Mouse (Mus musculus) midbrain, embryonic 15.5 days (tissue): ENCODE data around the gene Pam16. TPM values are rescaled to one million over a fixed set of nuclear protein-coding genes. Genes with fewer than 3 reads are reported as not detected.
"Not testable (repeated sequence)": the region's sequence is repeated elsewhere in the genome, so short reads cannot be mapped to it uniquely, and the experiment has no call there.

Experiments used
- ATAC-seq: fragments of 200-750 bp; cut with Nextera tagmentation; replicated peaks from 2 replicates; pipeline ENCODE4 v1.8.0; 2017; ENCODE audit warnings: moderate TSS enrichment
- H3K27ac ChIP-seq: fragments of 300-500 bp; sonication (generic); 2 replicates; pipeline ENCODE4 v1.5.1; 2015; ENCODE audit warnings: mild to moderate bottlenecking, inconsistent platforms
- H3K27me3 ChIP-seq: fragments of 300-500 bp; sonication (generic); replicated peaks from 2 replicates; pipeline ENCODE4 v1.6.1; 2015; ENCODE audit warnings: inconsistent platforms
- H3K36me3 ChIP-seq: fragments of 300-500 bp; sonication (generic); replicated peaks from 2 replicates; pipeline ENCODE4 v1.6.1; 2015; ENCODE audit warnings: inconsistent platforms
- H3K4me1 ChIP-seq: fragments of 300-500 bp; sonication (generic); 2 replicates; pipeline ENCODE4 v1.6.1; 2015; ENCODE audit warnings: inconsistent platforms
- H3K4me2 ChIP-seq: fragments of 300-500 bp; sonication (generic); 2 replicates; pipeline ENCODE4 v1.6.1; 2015; ENCODE audit warnings: inconsistent platforms, mild to moderate bottlenecking, moderate library complexity
- H3K4me3 ChIP-seq: fragments of 300-500 bp; sonication (generic); 2 replicates; pipeline ENCODE4 v1.5.1; 2015; ENCODE audit warnings: mild to moderate bottlenecking, inconsistent platforms
- H3K9ac ChIP-seq: fragments of 300-500 bp; sonication (generic); 2 replicates; pipeline ENCODE4 v1.6.1; 2015; ENCODE audit warnings: mild to moderate bottlenecking, inconsistent platforms
- H3K9me3 ChIP-seq: fragments of 300-500 bp; sonication (generic); 2 replicates; pipeline ENCODE4 v1.6.1; 2016; ENCODE audit warnings: inconsistent platforms
- WGBS: fragments of 180-500 bp; shearing (Covaris S2); methylation state at CpG from one replicate; pipeline ENCODE4 v1.1.7; 2015; ENCODE audit warnings: mixed read lengths; 5-methylcytosine and 5-hydroxymethylcytosine counted together
- polyA plus RNA-seq: library from polyadenylated mRNA; unstranded; fragments of >200 nt; fragmentation: Nextera tagmentation; extraction: Ambion mirVana; gene quantifications from 2 replicates; pipeline ENCODE4 v1.2.1, GENCODE M21; 2015

Gene Pam16
- polyA plus RNA-seq, 1 experiment from 2014 or later: 154 TPM

DNA sequence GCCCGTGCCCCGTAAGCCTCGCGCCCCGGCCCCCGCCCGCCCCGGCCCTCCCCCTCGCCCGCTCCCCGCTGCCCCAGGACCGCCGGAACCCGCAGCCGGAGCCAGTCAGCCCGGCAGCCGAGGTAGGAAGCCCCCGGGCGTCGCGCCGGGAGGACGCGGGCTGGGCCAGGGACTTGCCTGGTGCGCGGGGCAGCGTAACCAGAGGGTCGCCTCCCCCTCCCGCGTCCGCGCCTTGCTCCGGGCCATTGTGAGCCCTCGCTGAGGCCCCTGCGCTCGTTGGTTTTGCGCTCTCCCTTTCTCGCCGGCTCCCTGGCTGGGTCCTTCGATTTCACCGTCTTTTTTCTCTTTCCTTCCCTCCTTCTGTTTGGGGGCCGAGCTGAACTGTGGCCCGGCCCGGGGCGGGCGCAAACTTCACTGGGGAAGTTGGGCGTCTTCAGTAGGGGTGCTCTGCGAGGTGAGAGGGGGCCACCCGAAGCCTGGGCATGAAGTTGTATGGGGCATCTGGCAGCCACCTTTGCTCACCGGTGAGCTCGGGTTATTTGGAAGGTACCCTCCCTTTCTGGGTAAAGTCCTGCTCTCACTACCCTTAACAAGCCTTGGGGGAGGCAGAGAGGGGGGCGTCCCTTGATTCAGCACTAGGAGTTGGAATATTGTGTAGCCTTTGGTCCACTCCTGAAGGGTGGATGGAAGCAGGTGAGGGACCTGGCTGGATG lies 29.8 kb downstream of the Pam16 start:
- peaks cover 60% of the 10 kb centered on the region for H3K4me1 ChIP-seq
- H3K4me3 ChIP-seq: peak overlapping the region; percentile 88
- no peaks in the 10 kb centered on the region for H3K9me3 ChIP-seq
- peak; percentile 55 for ATAC-seq
- H3K4me2 ChIP-seq: peak overlapping the region; percentile 91
- H3K27ac ChIP-seq: peak overlapping the region; percentile 93
- H3K27me3 ChIP-seq: no peaks in the 10 kb centered on the region
- H3K9ac ChIP-seq: peak overlapping the region; percentile 88
- H3K36me3 ChIP-seq: no peaks in the 10 kb centered on the region
- under 1% methylated on average over 51 of the region's 52 CpGs for WGBS

DNA sequence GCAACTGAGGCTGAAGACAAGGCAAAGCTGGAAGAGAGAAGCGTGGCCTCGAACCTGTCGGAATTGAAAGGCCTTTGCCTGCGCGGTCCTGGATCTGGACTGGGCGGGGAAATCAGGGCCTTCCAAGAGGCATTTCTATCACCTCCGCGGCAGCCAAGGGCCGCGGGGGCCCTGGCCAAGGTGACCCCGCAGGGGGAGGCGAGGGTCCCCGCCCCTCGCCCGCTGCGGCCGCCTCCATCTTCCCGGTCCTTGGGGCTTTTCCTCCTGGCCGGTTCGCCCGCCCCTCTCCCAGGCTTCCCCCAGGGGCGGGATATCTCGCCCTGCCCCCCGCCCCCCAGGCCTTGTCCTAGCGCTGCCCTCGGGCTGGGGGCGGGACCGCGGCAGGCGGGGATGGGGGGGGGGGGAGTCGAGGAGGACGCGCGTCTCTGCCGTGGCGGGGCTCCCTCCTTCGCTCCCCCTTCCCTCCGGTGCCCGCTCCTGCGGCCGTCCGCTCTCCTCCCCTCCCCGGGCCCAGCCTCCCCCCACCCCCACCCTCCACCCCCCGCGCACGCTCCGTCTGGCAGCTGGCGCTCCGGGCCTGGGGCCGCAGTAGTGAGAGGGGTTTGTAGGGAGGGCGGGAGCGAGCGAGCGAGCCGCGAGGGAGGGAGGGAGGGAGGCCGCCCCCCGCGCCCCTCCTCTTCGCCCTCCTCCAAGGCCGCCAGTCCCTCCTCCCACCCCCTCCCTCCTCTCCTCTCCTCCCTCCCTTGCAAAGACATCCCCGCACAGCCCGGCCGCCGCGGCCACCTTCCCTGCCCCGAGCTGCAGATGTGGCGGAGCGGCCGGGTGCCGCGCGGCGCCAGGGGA lies 30.6 kb downstream of the Pam16 start, which contains the start of gene Glis2:
Gene Glis2, plus strand, starts transcription at position 743 of the 843 bp plus-strand sequence.
- 0% methylated on average over 24 of the region's 74 CpGs for WGBS
- H3K27ac ChIP-seq: peak within 1 kb of the TSS; percentile 93
- peak within 1 kb of the TSS; percentile 88 for H3K9ac ChIP-seq
- H3K4me1 ChIP-seq: peaks cover 59% of the 10 kb centered on the region
- no peaks in the 10 kb centered on the region for H3K36me3 ChIP-seq
- peak within 1 kb of the TSS; percentile 88 for H3K4me3 ChIP-seq
- peak within 1 kb of the TSS; percentile 91 for H3K4me2 ChIP-seq
- no peaks in the 10 kb centered on the region for H3K27me3 ChIP-seq
- H3K9me3 ChIP-seq: no peaks in the 10 kb centered on the region
- ATAC-seq: peak; percentile 83

DNA sequence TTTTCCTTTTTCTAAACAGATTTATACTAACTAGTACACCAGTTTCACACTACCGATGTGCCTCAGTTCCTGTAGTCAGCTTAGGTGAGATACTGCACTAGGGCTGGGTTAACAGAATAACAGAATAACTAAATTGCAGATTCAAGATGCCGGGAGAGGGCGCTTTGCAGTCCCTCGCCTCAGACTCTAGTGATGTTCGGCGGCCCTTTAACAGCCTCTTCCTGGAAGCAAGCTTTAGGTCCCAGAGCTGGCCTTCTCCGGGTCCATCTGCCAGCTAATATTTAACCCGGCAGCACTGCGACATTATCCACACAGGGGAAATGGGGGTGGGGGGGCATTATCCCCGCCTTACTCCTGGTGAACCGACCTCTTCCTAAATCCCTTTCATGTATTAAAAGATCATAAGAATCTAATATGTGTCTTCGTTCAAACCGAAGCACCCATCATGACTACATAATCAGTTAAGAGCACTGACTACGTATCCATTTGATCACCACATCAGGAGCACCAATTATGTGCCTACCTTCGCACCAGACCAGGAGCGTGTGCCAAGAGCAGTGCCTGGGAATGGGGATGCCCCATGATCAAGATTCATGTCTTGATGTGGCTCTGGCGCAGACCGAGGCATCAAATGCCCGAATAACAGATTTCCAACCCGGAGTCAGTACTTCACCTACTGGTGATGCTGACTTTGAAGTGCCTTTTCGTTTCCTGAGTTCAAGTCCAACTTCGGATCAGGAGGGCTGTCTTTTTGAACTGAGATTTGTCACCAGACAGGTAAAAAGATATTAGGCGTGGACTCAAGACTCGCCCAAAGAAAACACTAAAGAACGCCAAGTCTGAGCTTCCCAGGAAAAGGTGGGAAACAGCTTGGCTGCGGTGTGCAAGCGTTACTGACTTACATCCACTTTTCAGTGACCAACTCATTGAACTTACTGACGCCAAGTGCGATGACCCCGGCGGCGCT lies 31.6 kb downstream of the Pam16 start:
- H3K4me2 ChIP-seq: peak overlapping the region; percentile 91
- no peak for ATAC-seq
- peak overlapping the region; percentile 88 for H3K9ac ChIP-seq
- H3K27ac ChIP-seq: peak overlapping the region; percentile 93
- no peaks in the 10 kb centered on the region for H3K36me3 ChIP-seq
- H3K27me3 ChIP-seq: no peaks in the 10 kb centered on the region
- H3K9me3 ChIP-seq: no peaks in the 10 kb centered on the region
- peaks cover 49% of the 10 kb centered on the region for H3K4me1 ChIP-seq
- WGBS: 11% methylated on average over 32 of the region's 32 CpGs
- peak overlapping the region; percentile 88 for H3K4me3 ChIP-seq

DNA sequence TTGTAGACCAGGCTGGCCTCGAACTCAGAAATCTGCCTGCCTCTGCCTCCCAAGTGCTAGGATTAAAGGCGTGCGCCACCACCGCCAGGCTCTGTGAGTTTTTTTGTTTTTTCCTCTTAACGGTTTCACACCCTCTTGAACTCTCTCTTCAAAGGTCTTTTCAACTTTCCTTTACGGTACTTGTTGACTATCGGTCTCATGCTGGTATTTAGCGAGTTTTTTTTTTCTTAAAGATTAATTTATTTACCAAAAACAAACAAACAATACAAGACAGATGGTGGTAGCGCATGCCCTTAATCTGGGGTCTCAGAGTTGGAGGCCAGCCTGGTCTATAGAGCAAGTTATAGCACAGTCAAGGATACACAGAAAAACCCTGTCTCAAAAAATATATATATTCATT lies 34.6 kb downstream of the Pam16 start:
- no peak overlapping the region for H3K27ac ChIP-seq
- WGBS: 96% methylated on average over 9 of the region's 9 CpGs
- H3K4me1 ChIP-seq: peaks cover 33% of the 10 kb centered on the region
- no peaks in the 10 kb centered on the region for H3K36me3 ChIP-seq
- H3K27me3 ChIP-seq: no peaks in the 10 kb centered on the region
- H3K9ac ChIP-seq: no peak overlapping the region
- H3K4me3 ChIP-seq: no peak overlapping the region
- no peak overlapping the region for H3K4me2 ChIP-seq
- no peaks in the 10 kb centered on the region for H3K9me3 ChIP-seq
- no peak for ATAC-seq

DNA sequence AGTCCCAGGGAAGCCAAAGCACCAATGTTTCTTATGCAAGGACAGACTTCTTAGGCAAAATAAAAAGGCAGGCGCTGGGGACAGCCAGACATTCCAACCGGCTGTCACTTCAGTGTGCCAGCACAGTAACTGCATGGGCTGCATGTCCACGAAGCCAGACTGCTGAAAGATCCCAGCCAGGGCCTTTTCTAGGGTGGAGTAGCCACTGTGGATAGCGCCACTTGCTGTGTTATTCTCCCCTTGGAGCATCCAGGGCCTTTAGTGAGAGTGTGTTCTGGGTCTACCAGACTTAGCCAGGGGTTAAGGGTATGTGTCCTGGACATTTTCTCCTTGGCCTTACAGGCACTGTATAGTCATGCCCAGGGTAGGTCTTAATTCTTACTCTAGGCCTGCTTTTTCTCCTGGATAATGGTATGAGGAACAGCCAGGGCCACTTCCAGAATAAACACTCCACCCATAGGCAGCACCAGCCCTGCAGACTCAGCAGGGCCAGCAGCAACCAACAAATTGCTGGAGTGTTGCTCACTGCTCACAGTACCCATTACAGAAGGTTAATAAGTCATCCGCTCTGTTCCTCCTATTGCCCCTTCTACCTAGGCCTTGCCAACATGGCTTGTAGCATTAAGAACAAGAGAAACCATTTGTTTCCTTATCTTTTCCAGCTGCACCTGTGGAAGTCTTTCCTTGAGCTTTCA lies 37.1 kb downstream of the Pam16 start:
- no peak overlapping the region for H3K9ac ChIP-seq
- H3K9me3 ChIP-seq: no peaks in the 10 kb centered on the region
- no peak for ATAC-seq
- H3K36me3 ChIP-seq: no peaks in the 10 kb centered on the region
- H3K4me2 ChIP-seq: no peak overlapping the region
- H3K27me3 ChIP-seq: no peaks in the 10 kb centered on the region
- 47% methylated on average over 5 of the region's 5 CpGs for WGBS
- H3K27ac ChIP-seq: peak overlapping the region; percentile 16; the same call in 1 of the 2 replicates
- no peak overlapping the region for H3K4me3 ChIP-seq
- H3K4me1 ChIP-seq: peaks cover 20% of the 10 kb centered on the region

DNA sequence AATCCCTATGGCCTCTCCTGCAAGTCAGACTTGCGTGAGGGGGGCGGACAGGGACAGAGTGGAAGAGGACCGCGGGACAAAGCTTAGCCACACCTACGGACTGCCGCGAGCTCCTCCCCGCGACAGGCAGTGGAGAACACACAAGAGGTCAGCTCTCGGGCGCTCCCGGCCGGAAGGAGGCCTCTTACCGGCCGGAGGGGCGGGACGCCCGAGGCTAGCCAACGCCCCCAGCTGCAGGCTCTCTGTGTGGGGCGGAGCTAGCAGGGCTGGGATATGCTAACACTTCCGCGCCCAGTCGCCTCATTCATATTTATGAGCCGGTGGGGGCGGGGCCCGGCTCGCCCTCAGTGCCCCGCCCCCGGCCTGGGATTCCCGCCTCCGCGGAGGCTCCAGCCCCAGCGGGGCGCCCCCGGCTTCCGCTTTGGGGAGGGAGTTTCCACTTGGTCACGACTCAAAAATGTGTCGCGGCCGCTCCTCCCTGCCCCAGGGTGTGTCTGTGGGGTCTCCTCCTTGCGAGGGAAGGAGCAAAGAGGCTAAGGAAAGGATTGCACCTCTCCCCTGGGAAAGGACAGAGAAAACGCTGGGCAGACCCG lies 38.2 kb downstream of the Pam16 start:
- Histone ChIP-seq H3K9ac (peak overlapping the region; percentile 53), H3K4me2 (peak overlapping the region; percentile 92), H3K27me3 (no peaks in the 10 kb centered on the region), H3K36me3 (no peaks in the 10 kb centered on the region), H3K4me3 (peak overlapping the region; percentile 62), H3K9me3 (no peaks in the 10 kb centered on the region), H3K4me1 (peaks cover 13% of the 10 kb centered on the region), H3K27ac (peak overlapping the region; percentile 77)
- ATAC-seq: peak; percentile 97
- under 1% methylated on average over 35 of the region's 43 CpGs for WGBS

DNA sequence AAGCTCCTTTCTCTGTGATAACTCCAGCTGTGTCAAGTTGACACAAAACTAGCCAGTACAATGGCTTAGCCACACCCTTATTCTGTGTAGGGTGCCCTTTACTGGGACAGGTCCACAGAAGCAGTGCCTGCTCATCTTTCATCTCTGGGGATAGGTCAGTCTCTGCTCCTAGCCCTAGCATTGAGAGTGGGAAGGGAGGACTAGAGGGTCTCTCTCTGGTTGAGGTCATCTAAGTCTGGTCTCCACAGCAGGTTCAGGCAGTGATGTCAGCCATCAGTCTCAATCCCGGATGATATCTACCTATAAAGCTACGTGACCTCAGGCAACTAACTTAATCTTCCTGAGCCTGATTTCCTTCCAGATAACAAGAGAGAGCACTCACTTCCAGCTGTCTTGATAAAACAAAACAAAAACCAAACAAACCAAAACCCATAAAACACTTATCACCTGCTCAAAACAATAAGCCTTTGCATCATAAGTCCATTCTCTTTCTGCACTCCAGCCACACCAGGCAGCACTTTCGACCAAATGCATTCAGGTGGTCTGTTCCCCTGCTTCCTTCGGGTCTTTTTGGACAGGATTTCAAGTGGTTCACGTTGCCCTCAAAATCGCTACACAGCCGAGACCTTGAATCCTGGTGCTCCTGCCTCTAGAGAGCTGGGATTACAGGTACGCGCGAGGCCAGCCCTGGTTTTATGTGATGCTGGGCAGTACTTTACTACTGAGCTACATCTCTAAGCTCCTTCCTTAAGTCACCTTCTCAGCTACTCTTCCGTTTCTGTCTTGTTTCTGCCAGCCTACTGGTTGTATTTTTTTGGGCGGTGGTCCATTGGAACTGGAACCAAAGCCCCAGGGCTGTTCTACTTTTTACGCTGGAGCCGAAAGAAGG lies 38.9 kb downstream of the Pam16 start:
- H3K9ac ChIP-seq: peak overlapping the region; percentile 53
- H3K4me2 ChIP-seq: peak overlapping the region; percentile 92
- H3K27ac ChIP-seq: peak overlapping the region; percentile 77
- peaks cover 13% of the 10 kb centered on the region for H3K4me1 ChIP-seq
- 9% methylated on average over 14 of the region's 14 CpGs for WGBS
- H3K27me3 ChIP-seq: no peaks in the 10 kb centered on the region
- peak overlapping the region; percentile 62 for H3K4me3 ChIP-seq
- ATAC-seq: peak; percentile 55
- no peaks in the 10 kb centered on the region for H3K9me3 ChIP-seq
- H3K36me3 ChIP-seq: no peaks in the 10 kb centered on the region

DNA sequence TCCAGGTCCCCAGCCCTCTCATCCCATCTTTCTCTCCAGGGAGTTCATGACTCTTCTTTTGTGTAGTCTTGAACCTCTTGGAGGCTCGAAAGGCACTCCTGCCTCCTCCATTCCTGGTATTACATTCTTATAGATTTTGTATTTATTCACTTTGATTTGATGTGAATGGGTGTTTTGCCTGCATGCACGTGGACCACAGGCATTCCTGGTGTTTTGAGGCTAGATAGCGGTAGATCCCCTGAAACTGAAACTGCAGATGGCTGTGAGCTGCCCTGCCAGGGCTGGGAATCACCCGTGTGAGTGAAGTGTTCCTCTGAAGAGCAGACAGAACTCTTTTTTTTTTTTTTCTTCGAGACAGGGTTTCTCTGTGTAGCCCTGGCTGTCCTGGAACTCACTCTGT lies 40.4 kb downstream of the Pam16 start:
- H3K9me3 ChIP-seq: no peaks in the 10 kb centered on the region
- H3K4me1 ChIP-seq: peaks cover 13% of the 10 kb centered on the region
- H3K27ac ChIP-seq: no peak overlapping the region
- H3K4me3 ChIP-seq: no peak overlapping the region
- 78% methylated on average over 5 of the region's 5 CpGs for WGBS
- H3K4me2 ChIP-seq: no peak overlapping the region
- no peak overlapping the region for H3K9ac ChIP-seq
- H3K36me3 ChIP-seq: no peaks in the 10 kb centered on the region
- no peaks in the 10 kb centered on the region for H3K27me3 ChIP-seq
- no peak for ATAC-seq

DNA sequence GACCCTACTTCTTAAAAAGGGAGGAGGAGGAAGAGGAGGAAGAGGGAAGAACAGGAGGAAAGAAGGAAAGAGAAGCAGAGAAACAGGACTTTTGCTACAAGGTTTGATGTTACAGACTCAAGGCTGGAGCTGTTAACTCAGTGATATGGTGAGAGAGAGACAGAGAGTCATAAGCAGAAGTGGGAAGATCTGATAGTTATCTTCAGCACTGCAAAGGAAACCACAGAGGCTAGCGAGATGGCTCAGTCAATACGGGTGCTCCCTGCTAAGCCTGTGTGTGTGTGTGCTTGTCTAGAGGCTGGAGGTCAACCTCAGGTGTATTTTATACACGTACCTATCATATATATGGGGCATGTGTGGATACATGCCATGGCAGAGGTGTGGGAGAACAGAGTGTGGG lies 41.0 kb downstream of the Pam16 start:
- H3K27me3 ChIP-seq: no peaks in the 10 kb centered on the region
- H3K4me2 ChIP-seq: no peak overlapping the region
- H3K4me1 ChIP-seq: peaks cover 13% of the 10 kb centered on the region
- 93% methylated on average over 3 of the region's 3 CpGs for WGBS
- no peak overlapping the region for H3K9ac ChIP-seq
- ATAC-seq: no peak
- no peak overlapping the region for H3K4me3 ChIP-seq
- no peak overlapping the region for H3K27ac ChIP-seq
- no peaks in the 10 kb centered on the region for H3K36me3 ChIP-seq
- no peaks in the 10 kb centered on the region for H3K9me3 ChIP-seq

DNA sequence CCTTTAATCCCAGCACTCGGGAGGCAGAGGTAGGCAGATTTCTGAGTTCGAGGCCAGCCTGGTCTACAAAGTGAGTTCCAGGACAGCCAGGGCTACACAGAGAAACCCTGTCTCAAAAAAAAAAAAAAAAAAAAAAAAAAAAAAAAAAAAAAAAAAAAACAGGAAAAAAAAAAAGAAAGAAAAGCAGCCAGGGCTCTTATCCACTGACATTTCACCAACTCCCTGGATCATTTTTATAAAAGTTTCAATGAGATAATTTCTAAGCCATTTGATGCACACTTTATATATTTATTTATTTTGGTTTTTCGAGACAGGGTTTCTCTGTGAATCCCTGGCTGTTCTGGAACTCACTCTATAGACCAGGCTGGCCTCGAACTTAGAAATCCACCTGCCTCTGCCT lies 43.6 kb downstream of the Pam16 start:
- not testable (repeated sequence) for H3K27ac ChIP-seq, H3K36me3 ChIP-seq, H3K4me3 ChIP-seq, H3K4me1 ChIP-seq, H3K9me3 ChIP-seq, H3K9ac ChIP-seq, H3K4me2 ChIP-seq, H3K27me3 ChIP-seq, ATAC-seq
- WGBS: 88% methylated on average over 4 of the region's 4 CpGs
